Mouse (Mus musculus) spleen, postnatal 14 days (tissue): ENCODE measurements around the gene Rbm33.

Experiments
- DNase-seq, 2 experiments: peaks; one replicate each; pipeline ENCODE4 v3.0.0; 2021 to 2022; ENCODE audit warnings: low spot score in 2 of 2

The Rbm33 gene

GRCm38 (mm10) chr5:28462741-28463590, 146.0 kb downstream of the Rbm33 start:
- no peak for DNase-seq

DNA sequence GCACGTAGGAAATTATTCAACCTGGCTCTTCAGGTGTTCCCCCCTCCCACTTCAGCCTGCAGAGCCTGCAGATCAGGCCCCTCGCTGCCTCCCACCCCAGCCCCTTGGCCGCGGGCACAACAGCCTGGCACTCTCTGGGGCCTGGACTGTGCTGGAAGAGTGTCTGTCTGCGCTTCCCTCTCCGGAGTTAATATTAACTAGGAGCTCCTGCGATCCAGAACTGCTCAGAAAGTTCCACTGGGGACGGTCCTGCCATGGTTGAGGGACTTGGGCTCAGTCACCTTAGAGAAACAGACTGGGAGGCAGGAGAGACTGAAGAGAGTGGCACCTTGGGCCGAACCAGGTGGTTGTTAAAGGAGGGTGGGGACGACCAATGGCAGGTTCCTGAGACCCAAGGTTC, 146.7 kb downstream of the Rbm33 start:
- DNase-seq, result no peak

DNA sequence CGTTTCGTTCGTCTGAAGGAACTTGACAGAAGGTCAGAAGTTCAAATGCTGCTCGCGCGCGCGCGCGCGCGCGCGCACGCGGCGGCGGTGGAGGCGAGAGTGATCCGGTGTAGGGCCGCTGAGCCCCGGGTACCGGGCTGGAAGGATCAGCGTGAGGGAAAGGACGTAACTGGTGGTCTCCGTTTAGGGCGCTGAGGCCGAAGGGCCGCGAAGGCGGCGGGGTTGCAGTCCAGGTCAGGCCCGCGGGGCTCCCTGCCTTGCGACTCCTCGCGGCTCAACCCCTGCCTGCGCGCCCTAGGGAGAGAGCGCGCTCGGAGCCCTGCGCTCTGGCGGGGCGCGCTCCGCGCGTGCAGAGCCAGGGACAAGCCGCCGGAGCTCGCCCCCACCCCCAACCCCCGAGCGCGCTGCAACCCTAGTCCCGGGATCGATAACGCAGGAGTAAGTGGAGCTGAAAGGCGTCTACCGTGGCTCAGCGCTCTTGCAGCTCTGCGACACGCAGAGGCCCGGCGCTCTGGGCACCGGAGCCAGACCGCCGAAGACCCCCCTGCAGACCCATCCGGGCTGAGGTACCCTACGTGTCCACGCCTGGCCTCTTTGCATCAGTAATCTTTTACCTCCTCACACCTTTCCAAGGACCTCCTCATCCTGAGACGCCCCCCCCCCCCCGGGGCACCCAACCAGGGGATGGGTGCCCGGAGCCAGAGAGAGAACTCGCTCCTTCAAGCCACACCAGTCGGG, 147.6 kb downstream of the Rbm33 start:
- DNase-seq, result no peak

- DNase-seq, result no peak
These were observed 148.1 kb downstream of the Rbm33 start for GRCm38 (mm10) chr5:28465099-28465406.

DNA sequence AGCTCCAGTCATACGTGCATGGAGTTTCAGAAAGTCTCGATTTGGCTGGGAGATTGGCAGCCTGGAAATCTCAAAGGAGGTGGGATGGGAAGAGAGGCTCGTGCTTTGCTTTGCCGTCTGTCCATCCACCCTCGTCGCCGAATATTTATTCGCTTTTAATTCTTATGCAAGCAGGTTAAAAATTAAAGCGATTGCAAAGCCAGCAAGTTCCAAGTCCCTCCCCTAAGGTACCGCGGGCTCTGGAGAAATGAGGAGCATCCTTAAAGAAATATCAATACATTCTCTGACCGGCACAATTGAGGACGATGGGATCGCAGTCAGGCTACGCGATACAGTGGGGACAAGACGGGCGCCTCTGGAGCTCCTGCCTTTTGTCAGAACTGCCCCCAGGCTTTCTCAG, 148.6 kb downstream of the Rbm33 start:
- DNase-seq, result no peak

GRCm38 (mm10) chr5:28466351-28466750, 149.4 kb downstream of the Rbm33 start:
- no peak for DNase-seq

- no peak for DNase-seq
These were observed 149.9 kb downstream of the Rbm33 start, which contains the start of gene Shh for GRCm38 (mm10) chr5:28466760-28467306. Gene Shh, minus strand, starts transcription at chr5:28467256.
